Mouse (Mus musculus): ENCODE data around the gene Top3b.
"Not testable (repeated sequence)": the region's sequence is repeated elsewhere in the genome, so short reads cannot be mapped to it uniquely, and the experiment has no call there.

Top3b gene

DNA sequence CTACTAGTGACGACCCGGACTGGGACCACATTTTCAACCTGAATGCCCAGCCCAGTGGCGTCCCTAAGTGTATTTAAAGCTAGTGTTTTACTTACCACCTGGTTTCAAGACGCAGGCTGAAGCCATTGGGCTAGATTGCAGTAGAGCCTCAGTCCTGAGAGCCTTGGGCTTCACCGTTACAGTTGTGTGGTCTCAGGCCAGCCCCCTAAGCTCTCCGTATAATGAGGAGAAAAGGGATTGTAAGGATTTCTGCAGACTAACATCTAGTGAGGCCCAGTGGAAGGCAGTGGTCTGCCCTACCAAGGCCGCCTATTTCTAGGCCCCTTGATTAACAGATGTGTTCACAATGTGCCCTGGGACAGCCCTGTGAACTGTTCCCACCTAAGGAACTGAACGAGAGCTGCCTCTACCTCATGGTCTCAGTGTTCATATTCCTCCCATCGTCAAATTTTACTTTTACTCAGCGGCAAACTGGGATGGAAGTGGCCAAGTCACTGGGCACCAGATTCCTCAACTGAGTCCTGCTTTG, 26.6 kb downstream of the Top3b start:
- DNase-seq, result peak in 1 of 2 experiments; percentile 10

DNA sequence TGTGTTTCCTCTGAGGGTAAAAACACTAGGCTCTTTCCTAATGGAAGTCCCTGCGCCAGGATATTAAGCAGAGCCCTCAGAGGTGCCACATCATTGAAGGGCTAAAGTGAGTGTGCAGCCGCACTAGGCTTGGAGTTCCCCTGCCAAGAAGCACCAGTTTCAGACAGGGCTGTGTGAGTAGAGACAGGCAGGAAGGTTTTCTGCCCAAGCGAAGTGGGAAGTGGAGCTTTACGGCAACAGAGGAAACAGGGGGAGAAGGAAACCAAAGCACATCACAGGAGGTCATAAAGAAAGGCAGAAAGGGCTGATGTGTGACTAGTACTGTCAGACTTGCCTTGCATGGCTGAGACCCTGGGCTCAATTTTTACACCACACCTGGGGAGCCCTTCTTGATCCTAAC, 31.8 kb downstream of the Top3b start:
- DNase-seq, result no peak

DNA sequence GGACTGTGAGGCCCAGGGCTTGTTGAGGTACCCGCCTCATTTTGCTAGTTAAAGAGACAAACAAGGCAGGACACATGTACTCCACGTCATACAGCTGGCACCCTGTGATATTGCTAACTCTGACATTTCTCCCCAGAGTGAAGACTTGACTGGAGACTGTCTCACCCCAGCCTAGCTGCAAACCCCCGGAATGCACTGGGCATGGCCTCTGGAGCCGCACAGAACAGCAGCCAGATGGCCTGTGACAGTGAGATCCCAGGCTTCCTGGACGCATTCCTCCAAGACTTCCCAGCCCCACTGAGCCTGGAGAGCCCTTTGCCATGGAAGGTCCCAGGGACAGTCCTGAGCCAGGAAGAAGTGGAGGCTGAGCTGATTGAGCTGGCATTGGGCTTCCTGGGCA, 32.7 kb downstream of the Top3b start:
- no peak for DNase-seq

DNA sequence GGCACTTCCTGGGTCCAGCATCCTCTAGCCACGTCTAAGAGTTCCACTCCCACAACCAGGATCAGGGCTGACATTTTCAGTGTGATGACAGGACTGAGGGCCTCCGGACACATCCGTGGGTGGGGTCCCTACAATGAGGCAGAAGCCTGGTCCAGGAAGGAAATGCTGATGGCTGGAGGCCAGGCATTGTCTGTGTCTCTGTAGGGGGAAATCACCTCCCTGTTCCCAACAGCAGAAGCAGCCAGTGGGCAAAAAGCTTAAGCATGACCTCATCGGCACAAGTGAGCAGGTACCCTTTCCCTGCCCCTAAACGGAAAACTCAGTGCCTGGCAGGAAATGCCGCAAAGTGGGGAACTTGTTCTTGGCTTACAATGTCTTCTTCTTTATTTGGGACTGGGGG, 37.3 kb downstream of the Top3b start:
- DNase-seq, result peak; percentile 74 to 83

DNA sequence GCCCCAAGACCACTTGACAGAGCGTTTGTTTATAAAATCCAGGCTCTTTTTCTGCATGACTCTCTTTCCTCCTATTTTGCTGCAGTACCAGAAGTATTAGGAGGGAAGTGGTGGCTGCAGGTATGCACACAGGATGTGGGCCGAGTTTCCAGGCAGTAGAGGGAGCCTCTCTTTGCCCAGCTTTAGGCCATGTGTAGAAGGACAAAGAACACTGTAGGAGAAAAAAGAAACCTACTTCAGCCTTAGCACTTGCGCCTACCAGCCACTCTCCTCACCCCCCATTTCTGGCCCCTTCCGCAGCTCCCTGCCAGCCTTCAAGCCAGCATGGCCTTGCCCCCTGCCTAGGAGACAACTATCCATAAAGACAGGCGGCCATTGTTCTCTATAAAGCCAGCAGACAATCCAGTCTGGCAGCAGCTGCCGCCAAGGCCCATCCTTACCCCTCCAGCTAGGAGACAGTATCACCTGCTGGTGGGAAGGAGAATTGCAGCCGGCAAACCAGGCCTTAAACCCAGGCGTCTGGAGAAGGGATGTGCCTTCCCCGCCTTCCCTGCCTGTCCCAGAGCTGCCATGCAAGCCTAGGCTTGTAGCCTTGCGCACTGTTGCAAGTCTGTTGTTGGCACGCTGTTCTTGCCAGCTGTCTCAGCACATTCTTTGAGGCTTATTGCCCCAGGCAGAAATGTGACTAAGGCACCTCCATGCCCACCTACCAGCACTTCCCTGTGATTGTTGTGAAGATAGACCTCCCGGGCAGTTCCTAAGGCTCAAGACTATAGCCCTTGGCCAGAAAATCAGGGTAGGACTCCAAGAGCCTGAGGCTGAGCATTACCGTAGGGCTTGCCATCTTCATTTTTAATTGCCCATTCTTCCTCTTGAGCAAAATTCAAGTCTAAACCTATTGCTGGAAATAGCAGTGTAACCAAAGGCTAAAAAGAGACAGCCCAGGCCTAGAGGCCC, 41.4 kb downstream of the Top3b start:
- peak; percentile 80 to 84 for DNase-seq

DNA sequence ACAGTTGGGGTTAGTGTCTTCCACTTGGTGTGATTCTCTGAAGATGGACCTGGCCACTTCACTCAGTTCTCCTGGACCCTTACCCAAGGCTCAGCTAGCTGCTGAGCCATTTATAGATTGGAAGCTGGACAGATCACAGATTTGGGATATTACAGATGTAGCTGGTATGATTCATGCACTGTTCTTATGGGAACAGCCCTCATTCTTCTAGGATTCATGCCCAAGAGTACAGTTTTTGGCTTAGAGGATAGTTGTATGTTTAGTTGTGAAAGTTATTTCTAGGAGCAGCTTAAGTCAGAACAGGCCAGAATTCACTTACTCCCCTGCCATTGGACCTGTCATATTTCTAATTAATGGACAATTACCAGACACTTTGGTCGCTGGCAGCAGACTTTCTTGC, 42.9 kb downstream of the Top3b start:
- DNase-seq, result no peak

DNA sequence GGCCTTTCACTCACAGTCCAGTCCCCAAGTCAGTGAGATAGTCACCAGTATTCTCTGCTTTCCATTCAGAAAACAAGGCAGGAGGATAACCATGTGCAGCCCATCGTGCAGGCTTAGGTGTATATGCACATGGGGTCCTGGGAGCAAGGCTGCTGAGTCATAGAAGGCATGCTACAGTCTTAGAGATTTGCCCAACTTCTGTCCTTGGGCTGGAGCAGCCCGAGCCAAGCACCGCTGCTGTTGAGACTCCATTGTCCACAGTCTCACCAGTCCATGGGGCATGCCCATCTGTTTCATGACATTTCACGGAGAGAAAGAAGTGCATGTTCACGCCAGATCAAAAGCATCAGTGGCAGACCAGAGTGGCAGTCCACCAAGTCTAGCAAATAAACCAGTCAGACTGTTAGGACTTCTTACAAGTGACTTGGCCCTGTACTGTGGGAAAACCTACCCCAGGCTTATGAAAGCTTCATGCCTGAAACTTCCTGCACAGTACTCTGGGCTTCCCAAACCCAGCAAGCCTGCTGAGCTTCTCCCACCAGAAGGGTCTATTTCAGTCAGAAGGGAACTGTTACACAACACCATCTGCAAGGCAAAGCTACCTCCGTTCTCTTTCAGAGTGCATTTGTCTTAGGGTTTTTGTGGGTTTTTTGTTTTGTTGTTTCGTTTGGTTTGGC, 48.0 kb downstream of the Top3b start:
- no peak for DNase-seq

DNA sequence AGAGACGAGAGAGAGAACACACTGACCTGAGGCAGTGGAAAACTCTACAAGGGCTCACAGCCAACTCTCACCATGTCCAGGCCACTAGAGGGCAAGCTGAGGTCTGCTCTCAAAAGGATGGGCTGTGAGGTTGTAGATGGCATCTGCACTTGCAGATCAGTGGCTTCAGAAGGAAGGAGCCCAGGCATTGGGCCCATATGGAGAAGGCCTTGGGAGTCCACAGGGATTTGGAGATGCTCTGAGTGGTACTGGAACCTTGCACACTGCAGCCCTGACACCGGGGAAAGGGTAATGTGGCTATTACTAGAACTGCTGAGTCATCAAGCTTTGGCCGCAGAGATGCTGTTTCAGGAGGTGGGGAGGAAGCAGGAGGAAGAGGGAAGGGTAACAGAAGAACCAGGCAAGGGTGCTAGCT, 50.5 kb downstream of the Top3b start:
- DNase-seq, result peak; percentile 24 to 49

DNA sequence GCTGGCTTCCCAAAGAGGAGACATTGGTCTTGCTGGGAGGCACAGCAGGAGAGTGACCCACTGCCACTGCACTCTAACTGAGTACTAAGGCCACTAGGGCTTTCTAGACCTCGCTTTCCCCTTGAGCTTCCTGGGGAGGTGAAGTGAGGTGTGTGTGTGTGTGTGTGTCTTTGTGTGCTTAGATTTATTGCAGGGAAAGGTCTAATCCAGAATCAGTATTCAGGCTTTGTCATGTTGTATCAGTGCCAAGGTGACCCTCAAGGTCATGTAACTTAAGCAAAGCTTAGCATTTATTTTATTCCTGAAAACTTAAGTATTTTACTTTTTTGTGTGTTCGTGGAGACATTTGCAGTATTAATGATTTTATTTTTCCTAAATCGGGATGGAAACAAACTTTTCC, 53.9 kb downstream of the Top3b start:
- DNase-seq, result no peak

DNA sequence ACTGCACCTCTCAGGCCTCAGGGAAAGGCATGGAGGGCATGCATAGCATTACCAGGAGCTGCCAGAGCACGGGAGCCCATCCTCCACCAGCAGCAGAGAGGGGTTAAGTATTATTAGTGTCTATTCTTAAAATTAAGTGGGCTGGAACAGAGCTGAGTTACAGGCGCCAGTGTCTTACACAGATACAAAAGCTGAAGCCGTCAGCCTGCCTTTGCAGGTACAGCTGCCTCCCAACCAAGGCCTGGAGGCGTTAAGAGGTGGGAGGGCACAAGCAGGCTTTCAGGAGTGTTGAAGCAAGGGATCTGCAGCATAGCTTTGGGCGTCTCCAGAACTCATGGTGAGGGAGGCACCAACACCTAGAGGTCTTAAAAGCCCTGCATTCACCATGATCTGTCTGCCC, 56.0 kb downstream of the Top3b start:
- no peak for DNase-seq

DNA sequence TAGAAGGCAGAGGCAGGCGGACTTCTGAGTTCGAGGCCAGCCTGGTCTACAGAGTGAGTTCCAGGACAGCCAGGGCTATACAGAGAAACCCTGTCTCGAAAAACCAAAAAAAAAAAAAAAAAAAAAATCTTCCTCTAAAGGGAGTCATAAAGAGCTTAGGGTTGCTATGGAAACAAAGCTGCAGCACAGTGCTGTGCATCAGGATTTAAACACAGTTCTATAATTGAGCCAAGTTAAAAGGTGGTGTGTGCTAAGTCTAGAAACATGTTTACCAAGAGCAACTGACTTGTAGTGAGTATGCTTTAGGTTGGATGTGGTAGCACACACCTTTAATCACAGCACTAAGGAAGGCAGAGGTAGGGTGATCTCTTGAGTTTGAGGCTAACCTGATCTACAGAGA, 58.4 kb downstream of the Top3b start:
- not testable (repeated sequence) for DNase-seq

DNA sequence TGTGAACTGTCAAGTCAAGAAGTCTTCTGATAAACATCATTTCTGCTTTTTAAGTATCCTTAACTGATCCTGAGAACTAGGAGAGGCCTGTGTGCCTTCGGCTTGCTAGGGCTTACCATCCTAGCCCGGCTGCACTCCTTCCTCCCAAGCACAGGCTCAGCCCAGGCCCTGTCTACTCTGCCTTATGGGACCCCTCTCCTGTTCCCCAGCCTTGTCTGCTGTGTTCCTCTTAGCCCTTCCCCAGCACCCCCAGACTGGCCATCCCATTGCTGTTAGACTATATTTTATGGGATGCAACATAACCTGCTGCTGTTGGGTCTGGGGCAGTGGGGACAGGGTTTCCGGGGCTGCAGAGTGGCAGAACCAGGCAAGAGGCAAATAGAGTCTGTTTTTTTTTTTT, 59.8 kb downstream of the Top3b start:
- no peak for DNase-seq

DNA sequence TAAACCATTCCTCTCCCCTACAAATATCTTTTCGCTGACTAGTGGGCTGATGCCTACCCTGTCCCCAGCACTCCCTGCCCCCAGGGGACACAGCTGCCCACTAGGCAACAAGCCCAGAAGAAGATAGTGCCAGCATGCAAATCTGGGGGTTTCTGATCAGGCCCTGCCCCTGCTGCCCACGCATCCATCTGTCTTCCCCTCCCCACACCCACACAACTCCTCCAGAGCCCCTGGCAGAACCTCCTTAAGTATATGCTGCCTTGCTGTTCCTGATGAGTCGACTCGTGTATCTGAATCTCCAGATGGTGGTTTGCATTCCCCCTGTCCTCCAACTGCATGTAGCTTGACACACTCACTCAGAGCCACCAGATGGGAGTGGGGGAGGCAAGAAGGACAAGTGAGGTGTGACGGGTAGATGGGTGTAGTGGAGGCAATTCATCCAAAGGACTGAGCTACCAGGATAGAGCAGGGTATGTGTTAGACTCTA, 60.3 kb downstream of the Top3b start:
- no peak for DNase-seq

DNA sequence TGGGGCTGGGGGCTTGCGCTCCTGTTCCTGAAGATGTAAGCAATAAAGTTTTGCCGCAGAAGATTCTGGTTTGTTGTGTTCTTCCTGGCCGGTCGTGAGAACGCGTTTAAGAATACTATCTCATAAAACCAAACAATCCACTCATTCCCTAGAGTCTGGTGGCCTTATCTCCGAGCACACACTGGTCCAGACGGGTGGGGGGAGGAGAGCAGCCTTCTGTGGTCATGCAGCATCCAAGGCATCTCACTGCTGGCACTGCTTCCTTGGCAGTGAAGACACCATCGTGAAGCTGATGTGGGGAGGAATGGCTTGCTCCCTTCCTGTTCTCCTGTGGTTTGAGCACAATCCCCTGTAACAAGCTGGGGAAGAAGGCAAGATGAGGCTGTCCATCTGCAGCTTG, 69.0 kb downstream of the Top3b start:
- DNase-seq, result no peak

DNA sequence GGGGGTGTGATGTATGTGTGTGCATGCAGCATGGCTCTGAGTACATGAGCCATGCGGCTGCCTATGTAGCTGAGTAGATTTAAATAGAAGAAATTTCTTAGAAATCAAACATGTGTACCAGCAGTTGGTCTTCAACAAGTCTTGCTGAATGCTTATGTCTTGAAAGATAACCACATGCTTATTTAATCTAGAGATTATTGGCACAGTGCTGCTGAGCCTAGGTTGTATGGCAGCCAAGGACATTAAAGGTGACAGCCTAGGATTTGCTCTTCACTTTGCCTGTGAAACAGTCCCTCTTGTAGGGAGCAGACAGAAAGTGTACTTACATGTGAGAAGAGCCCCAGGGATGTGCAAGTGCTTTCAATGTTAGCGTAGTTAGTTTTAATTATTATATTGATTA, 70.5 kb downstream of the Top3b start:
- no peak for DNase-seq

All from kidney, postnatal 4 days (tissue).